Comparison of ENCODE assay signal across 8 mouse cellular contexts in the genomic region with DNA sequence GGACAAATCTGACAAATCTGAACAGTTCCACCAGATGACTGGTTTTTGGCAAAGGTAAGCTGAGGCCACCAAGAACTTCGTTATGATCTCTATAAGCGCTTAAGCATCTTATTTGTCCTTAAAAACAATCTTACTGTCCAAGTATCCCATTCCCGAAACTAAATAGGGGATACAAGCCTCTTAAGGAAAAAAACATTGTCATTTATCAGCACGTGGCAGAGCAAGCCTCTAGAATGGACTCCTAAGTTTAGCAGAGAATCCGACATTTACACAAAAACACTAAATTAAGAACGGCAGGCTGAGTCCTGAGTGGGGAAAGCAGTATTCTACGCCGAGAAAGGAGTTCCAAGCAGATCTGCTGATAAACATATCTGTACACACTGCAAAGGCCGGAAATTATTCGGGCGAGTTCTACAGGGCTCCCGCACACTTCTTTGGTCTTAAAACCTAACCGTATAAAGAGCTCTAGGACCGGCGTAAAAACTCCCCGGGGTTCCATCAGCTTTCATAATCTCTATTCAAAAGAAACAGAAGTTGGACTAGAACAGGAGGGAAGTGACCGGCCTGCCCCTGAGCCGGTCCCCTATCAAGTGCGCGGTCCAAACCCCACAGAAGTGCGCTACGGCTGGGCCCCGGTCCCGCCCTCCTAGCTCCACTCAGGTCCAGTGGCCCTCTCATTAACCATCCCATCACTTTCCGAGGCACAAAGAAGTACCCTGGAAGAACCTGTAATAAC. TPM values are rescaled to one million over a fixed set of nuclear protein-coding genes. Genes with fewer than 3 reads are reported as not detected.
DNase-seq lines count a peak whose midpoint lies in the region; ATAC-seq and TF ChIP-seq lines count a peak whose summit lies in the region.

No protein-coding gene starts in this region.

- no peak for ATAC-seq in forebrain, embryonic 12.5 days (ENCODE audit: low FRiP score)
- ATAC-seq in midbrain, embryonic 13.5 days, result no peak

- DNase-seq in 416B (ENCODE audit: low read depth), result peak; percentile 59
- DNase-seq in kidney, postnatal 25 days, result peak; percentile 49 to 66
- no peak for DNase-seq in urinary bladder, postnatal 14 days (ENCODE audit: low spot score)
- DNase-seq in layer of hippocampus, adult 9-11 months, result no peak
- DNase-seq in cerebellum, postnatal 25 days, result no peak

- TF ChIP-seq CTCF in C2C12 (IDR thresholded peaks at IDR 0.05; ENCODE audit: control insufficient read depth, insufficient read depth, insufficient read length), result no peak

- peak overlapping the region; percentile 72 for H3K4me3 ChIP-seq in C2C12 (ENCODE audit: insufficient read depth, poor library complexity, severe bottlenecking)
- peak overlapping the region; percentile 75 for H3K4me3 ChIP-seq in forebrain, embryonic 12.5 days (replicated peaks)
- peak overlapping the region; percentile 69 for H3K4me3 ChIP-seq in midbrain, embryonic 13.5 days (replicated peaks)

- WGBS in forebrain, embryonic 12.5 days, result 12% methylated on average over 25 of the region's 25 CpGs
- 16% methylated on average over 25 of the region's 25 CpGs for WGBS in midbrain, embryonic 13.5 days

- peak overlapping the region; percentile 99 for H3K4me2 ChIP-seq in forebrain, embryonic 12.5 days
- peak overlapping the region; percentile 98 for H3K4me2 ChIP-seq in midbrain, embryonic 13.5 days (replicated peaks)

- no peak overlapping the region for H3K9ac ChIP-seq in forebrain, embryonic 12.5 days
- H3K9ac ChIP-seq in midbrain, embryonic 13.5 days (replicated peaks), result no peak overlapping the region

- H3K27me3 ChIP-seq in C2C12 (ENCODE audit: control insufficient read depth, insufficient read depth, insufficient read length), result no peaks in the 10 kb centered on the region
- H3K27me3 ChIP-seq in forebrain, embryonic 12.5 days, result peaks cover 64% of the 10 kb centered on the region
- H3K27me3 ChIP-seq in midbrain, embryonic 13.5 days, result peaks cover 69% of the 10 kb centered on the region

- H3K36me3 ChIP-seq in C2C12 (ENCODE audit: control insufficient read depth, insufficient read depth), result peaks cover 4% of the 10 kb centered on the region
- H3K36me3 ChIP-seq in forebrain, embryonic 12.5 days (replicated peaks), result no peaks in the 10 kb centered on the region
- no peaks in the 10 kb centered on the region for H3K36me3 ChIP-seq in midbrain, embryonic 13.5 days

- H3K79me3 ChIP-seq in C2C12 (ENCODE audit: low read depth), result peaks cover 38% of the 10 kb centered on the region

- H3K79me2 ChIP-seq in C2C12 (ENCODE audit: control insufficient read depth, insufficient read depth), result peaks cover 65% of the 10 kb centered on the region

- no peaks in the 10 kb centered on the region for H3K9me3 ChIP-seq in forebrain, embryonic 12.5 days
- H3K9me3 ChIP-seq in midbrain, embryonic 13.5 days, result no peaks in the 10 kb centered on the region

- no peak overlapping the region for H3K27ac ChIP-seq in forebrain, embryonic 12.5 days
- H3K27ac ChIP-seq in midbrain, embryonic 13.5 days, result no peak overlapping the region

- peaks cover 24% of the 10 kb centered on the region for H3K4me1 ChIP-seq in forebrain, embryonic 12.5 days
- H3K4me1 ChIP-seq in midbrain, embryonic 13.5 days (replicated peaks), result peaks cover 26% of the 10 kb centered on the region

- no peak overlapping the region for H3ac ChIP-seq in C2C12 (ENCODE audit: control insufficient read depth, insufficient read length, low read depth)

TF ChIP-seq in C2C12, 6 proteins besides CTCF, POLR2A, EP300 and RAD21:
- no peak for TF ChIP-seq MAX (IDR thresholded peaks at IDR 0.05)
- TF ChIP-seq CEBPB (IDR thresholded peaks at IDR 0.05; ENCODE audit: low read depth), result no peak
- TF ChIP-seq MYOD1 (IDR thresholded peaks at IDR 0.05; ENCODE audit: control insufficient read depth, insufficient read length, low read depth), result no peak
- no peak for TF ChIP-seq MYOG (IDR thresholded peaks at IDR 0.05; ENCODE audit: control insufficient read depth, extremely low read depth, insufficient read length)
- no peak for TF ChIP-seq FOSL1 (IDR thresholded peaks at IDR 0.05; ENCODE audit: insufficient read depth, low read length, poor library complexity, severe bottlenecking)
- TF ChIP-seq USF1 (IDR thresholded peaks at IDR 0.05; ENCODE audit: low read depth), result no peak

RNA-seq across cellular contexts. Expression of gene B3gnt2, which starts 2.9 kb away (rescaled TPM):
- polyA plus RNA-seq in C2C12 (2012; fragmentation: generic; extraction: Trizol), result 10.8 TPM
- polyA plus RNA-seq in forebrain, embryonic 12.5 days (2016; fragmentation: Nextera tagmentation; extraction: Ambion mirVana), result 2.6 and 3.5 TPM in 2 replicates
- polyA plus RNA-seq in midbrain, embryonic 13.5 days (2015; fragmentation: Nextera tagmentation; extraction: Ambion mirVana), result 1.9 and 2.4 TPM in 2 replicates

Comparison
In these comparisons a context has a peak if more than half of its experiments do, and no peak if none do; other contexts are left out.
1. DNase-seq: peak in 416B (single experiment) and kidney, postnatal 25 days (2 of 2); none in urinary bladder, postnatal 14 days (single experiment), layer of hippocampus, adult 9-11 months (single experiment) and cerebellum, postnatal 25 days (0 of 2).
2. Peak in every context shown above with its lines, with median percentiles within 50 percentile points of each other: H3K4me3 ChIP-seq.